Mouse (Mus musculus) C2C12 (cell line): Measurements from ENCODE around the gene Prrx1. TPM values are rescaled to one million over a fixed set of nuclear protein-coding genes. Genes with fewer than 3 reads are reported as not detected.

Experiments
- H3K27me3 ChIP-seq: one replicate; pipeline ENCODE4 v1.6.1; 2011; ENCODE audit not compliant: control insufficient read depth, insufficient read depth, insufficient read length
- H3K36me3 ChIP-seq: one replicate; pipeline ENCODE4 v1.6.1; 2011; ENCODE audit not compliant: control insufficient read depth, insufficient read depth
- H3K4me3 ChIP-seq: one replicate; pipeline ENCODE4 v1.5.1; 2011; ENCODE audit warnings: mild to moderate bottlenecking, control low read depth; ENCODE audit not compliant: poor library complexity, insufficient read depth, severe bottlenecking
- H3K79me2 ChIP-seq: one replicate; pipeline ENCODE4 v1.6.1; 2011; ENCODE audit not compliant: control insufficient read depth, insufficient read depth
- H3K79me3 ChIP-seq: one replicate; pipeline ENCODE4 v1.6.1; 2011; ENCODE audit warnings: low read depth, control low read depth
- H3ac ChIP-seq: one replicate; pipeline ENCODE3; 2011; ENCODE audit warnings: low read depth; ENCODE audit not compliant: control insufficient read depth, insufficient read length
- CEBPB ChIP-seq: IDR thresholded peaks from one replicate; pipeline ENCODE4 v1.6.1; 2011; ENCODE audit warnings: low read depth, mild to moderate bottlenecking, control low read depth, moderate library complexity
- CTCF ChIP-seq: IDR thresholded peaks from one replicate; pipeline ENCODE4 v1.5.1; 2011; ENCODE audit not compliant: control insufficient read depth, insufficient read depth, insufficient read length
- FOSL1 ChIP-seq: IDR thresholded peaks from one replicate; pipeline ENCODE4 v1.8.0; 2011; ENCODE audit warnings: mild to moderate bottlenecking, low read length; ENCODE audit not compliant: poor library complexity, insufficient read depth, severe bottlenecking
- MAX ChIP-seq: IDR thresholded peaks from one replicate; pipeline ENCODE4 v1.6.1; 2011; ENCODE audit warnings: mild to moderate bottlenecking, control low read depth
- MYOD1 ChIP-seq: IDR thresholded peaks from one replicate; pipeline ENCODE4 v1.6.1; 2011; ENCODE audit warnings: low read depth; ENCODE audit not compliant: control insufficient read depth, insufficient read length
- MYOG ChIP-seq: IDR thresholded peaks from one replicate; pipeline ENCODE4 v1.6.1; 2011; ENCODE audit not compliant: control insufficient read depth, insufficient read length; ENCODE audit errors: extremely low read depth
- USF1 ChIP-seq: IDR thresholded peaks from one replicate; pipeline ENCODE4 v1.6.1; 2011; ENCODE audit warnings: low read depth, mild to moderate bottlenecking, control low read depth, moderate library complexity
- polyA plus RNA-seq: library from polyadenylated mRNA; unstranded; fragments of >200 nt; fragmentation: generic; extraction: Trizol; gene quantifications from one replicate; pipeline ENCODE4 v1.2.1, GENCODE M21; 2012; ENCODE audit warnings: missing spikeins

Prrx1 gene
- polyA plus RNA-seq, 1 experiment = 5.1 TPM

DNA sequence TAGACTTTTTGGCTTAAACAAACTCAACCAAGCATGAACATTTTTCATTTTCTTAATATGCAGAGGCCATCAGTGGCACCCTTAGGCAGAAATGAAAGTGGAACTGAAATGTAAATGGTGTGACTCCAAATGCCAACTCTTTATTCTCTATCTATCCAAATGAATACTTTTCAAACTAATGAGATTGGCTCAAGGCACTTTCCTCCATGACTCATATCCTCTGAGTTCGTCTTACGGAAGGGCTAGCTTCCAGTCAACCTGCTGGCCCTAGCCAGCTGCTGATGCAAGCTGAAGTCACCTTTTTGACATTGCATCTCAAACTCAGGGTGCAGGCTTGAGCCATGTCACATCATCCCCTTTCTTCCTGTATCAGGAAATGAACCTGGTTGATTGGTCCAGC, 21.6 kb downstream of the Prrx1 start:
- H3K79me2 ChIP-seq = no peaks in the 10 kb centered on the region
- no peaks in the 10 kb centered on the region for H3K27me3 ChIP-seq
- peaks cover 4% of the 10 kb centered on the region for H3K36me3 ChIP-seq
- no peak overlapping the region for H3K4me3 ChIP-seq
- peaks cover 4% of the 10 kb centered on the region for H3K79me3 ChIP-seq
- no peak overlapping the region for H3ac ChIP-seq
- TF ChIP-seq MAX (no peak), MYOG (no peak), CEBPB (peak; percentile 40), USF1 (no peak), FOSL1 (no peak), CTCF (no peak), MYOD1 (peak; percentile 33)

DNA sequence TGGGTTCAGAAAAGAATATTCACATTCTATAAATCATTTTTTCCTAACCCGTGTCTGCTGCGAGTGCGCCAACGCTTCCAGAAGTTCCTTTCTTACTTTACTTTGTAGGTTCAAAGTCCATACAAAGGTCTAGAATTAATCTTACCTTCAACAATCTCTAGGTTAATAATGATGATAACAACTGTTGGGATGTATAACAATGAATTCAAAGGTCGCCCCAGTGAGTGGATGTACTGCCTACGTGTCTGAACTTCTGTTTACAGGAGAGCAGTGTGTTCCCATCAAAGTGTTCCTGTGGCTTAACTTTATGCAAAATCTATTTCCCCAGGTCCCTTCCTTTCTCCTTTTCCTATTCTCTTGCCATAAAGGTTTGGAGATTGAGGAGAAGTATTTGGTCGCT, 24.4 kb downstream of the Prrx1 start:
- H3K36me3 ChIP-seq = peaks cover 4% of the 10 kb centered on the region
- H3K4me3 ChIP-seq = no peak overlapping the region
- H3K27me3 ChIP-seq = no peaks in the 10 kb centered on the region
- no peak overlapping the region for H3ac ChIP-seq
- peaks cover 3% of the 10 kb centered on the region for H3K79me3 ChIP-seq
- no peaks in the 10 kb centered on the region for H3K79me2 ChIP-seq
- TF ChIP-seq CTCF = no peak
- TF ChIP-seq MYOG = no peak
- no peak for TF ChIP-seq MAX
- no peak for TF ChIP-seq CEBPB
- no peak for TF ChIP-seq USF1
- TF ChIP-seq FOSL1 = no peak
- TF ChIP-seq MYOD1 = no peak

DNA sequence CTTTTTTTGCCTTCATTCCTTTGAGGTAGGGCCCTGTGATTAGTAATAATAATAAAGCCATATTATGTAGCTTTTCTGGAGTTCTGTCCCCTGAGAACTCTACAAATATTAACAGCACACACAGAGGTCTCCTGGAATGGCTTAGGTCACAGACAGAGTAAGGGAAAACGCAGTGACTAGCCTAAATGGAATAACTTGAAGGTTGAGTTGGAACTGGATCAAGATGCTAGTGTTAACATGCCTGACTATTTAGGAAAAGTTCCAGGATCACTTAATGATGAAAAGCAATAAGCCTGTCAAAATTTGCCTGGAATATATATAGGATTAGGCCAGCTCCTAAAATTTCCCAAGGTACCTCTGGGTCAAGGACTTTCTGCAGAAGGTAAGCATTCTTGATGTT, 28.0 kb downstream of the Prrx1 start:
- TF ChIP-seq CEBPB (no peak), FOSL1 (no peak), MYOD1 (no peak), CTCF (no peak), MAX (no peak), USF1 (no peak), MYOG (no peak)
- Histone ChIP-seq H3K36me3 (no peaks in the 10 kb centered on the region), H3K79me2 (no peaks in the 10 kb centered on the region), H3K4me3 (no peak overlapping the region), H3ac (no peak overlapping the region), H3K27me3 (no peaks in the 10 kb centered on the region), H3K79me3 (peaks cover 1% of the 10 kb centered on the region)

- no peak for TF ChIP-seq MAX
- TF ChIP-seq MYOG = no peak
- TF ChIP-seq CTCF = no peak
- TF ChIP-seq MYOD1 = no peak
- no peak for TF ChIP-seq FOSL1
- TF ChIP-seq USF1 = no peak
- TF ChIP-seq CEBPB = no peak
- Histone ChIP-seq H3K4me3 (no peak overlapping the region), H3K36me3 (no peaks in the 10 kb centered on the region)
These were observed 28.4 kb downstream of the Prrx1 start for GRCm38 (mm10) chr1:163285136-163285535.

GRCm38 (mm10) chr1:163283980-163284635, 29.4 kb downstream of the Prrx1 start:
- Histone ChIP-seq H3K4me3 (no peak overlapping the region), H3ac (no peak overlapping the region), H3K36me3 (no peaks in the 10 kb centered on the region), H3K79me3 (peaks cover 1% of the 10 kb centered on the region), H3K79me2 (no peaks in the 10 kb centered on the region), H3K27me3 (no peaks in the 10 kb centered on the region)
- TF ChIP-seq USF1 (no peak), FOSL1 (no peak), MAX (no peak), MYOD1 (no peak), CTCF (no peak), MYOG (no peak), CEBPB (no peak)

More at GRCm38 (mm10) chr1:163285136-163285535, 28.4 kb downstream of the Prrx1 start:
- Histone ChIP-seq H3K27me3 (no peaks in the 10 kb centered on the region), H3K79me3 (peaks cover 1% of the 10 kb centered on the region), H3K79me2 (no peaks in the 10 kb centered on the region), H3ac (no peak overlapping the region)
